Mouse (Mus musculus) liver, postnatal 0 days (tissue): ENCODE measurements around the gene Gm17019.
"Not testable (repeated sequence)": the region's sequence is repeated elsewhere in the genome, so short reads cannot be mapped to it uniquely, and the experiment has no call there.

Experiments used
- CTCF ChIP-seq: sonication (generic); IDR thresholded peaks from 2 replicates; pipeline ENCODE4 v1.5.1; 2016; ENCODE audit warnings: antibody characterized with exemption, low read depth
- EP300 ChIP-seq: IDR thresholded peaks from 2 replicates; pipeline ENCODE4 v1.6.1; 2016; ENCODE audit warnings: antibody characterized with exemption, low read depth, mild to moderate bottlenecking

DNA sequence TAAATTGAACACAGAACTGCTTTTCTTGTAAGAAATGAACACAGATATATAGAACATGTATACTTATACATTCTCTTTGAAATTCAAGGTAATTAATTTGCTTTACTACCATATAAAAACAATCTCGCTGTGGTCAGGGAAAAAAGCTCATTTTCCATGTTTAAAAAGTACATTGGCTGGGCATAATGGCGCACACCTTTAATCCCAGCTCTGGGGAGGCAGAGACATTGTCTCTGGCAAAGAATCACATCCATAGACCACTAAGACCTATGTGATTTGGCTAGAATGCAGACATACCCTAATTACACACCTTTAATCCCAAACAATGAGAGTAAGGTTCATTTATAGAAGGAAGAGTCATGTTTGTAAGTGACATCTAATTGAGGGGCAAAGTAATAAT is 12.7 kb downstream of the Gm17019 start:
- TF ChIP-seq CTCF, EP300: not testable (repeated sequence)
